8 mouse cellular contexts compared by ENCODE assay signal in the genomic region with DNA sequence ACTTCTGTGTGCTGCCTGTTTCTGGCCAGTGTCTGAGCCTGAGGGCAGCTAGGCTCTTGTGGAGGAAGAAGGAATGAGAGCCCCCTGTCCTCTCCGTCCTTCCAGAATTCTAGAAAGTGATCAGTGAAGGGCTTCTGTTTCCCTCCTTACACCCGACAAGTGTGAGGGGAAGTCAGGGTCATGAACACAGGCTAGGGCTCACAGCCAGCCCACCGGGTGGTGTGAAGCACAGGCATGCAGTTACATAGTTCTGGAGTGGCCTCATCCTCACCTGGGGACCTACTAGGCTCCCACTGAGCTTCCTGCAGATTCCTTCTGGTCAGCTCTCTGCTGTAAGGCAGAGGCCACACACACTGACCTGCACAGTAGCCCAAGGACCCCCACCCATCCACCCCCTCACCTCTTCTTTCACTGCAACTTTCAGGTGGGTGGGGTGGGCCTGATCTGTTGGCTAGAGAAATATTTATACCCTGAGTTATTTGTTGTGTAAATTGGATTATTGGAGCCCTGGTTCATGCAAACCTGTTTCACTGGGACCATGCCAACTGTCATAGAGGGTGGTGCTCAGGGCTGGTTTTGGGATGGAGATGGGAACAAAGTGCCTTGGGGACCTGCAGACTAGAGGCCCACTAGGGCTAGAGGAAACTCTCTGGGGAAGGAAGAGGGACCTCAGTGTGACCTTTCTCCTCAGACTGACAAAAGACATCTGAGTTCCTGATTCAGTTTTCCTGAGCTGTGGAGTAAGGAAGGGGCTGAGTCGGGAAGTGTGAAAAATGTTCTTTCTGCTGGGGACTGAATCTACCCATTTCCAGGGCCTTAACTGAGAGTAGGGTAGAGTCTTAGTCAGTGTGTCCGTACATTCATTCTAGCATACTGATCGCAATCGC. TPM values are rescaled to one million over a fixed set of nuclear protein-coding genes. Genes with fewer than 3 reads are reported as not detected.
DNase-seq lines count a peak whose midpoint lies in the region; ATAC-seq and TF ChIP-seq lines count a peak whose summit lies in the region.

No protein-coding gene starts in this region.

- H3K4me3 ChIP-seq in liver, embryonic 12.5 days = no peak overlapping the region
- H3K4me3 ChIP-seq in hindbrain, embryonic 13.5 days = no peak overlapping the region
- H3K4me3 ChIP-seq in midbrain, postnatal 0 days (ENCODE audit: low read depth, low read length) = no peak overlapping the region

- intact Hi-C loops in left cerebral cortex, postnatal 4 days (cut with DNase I) = no loop called here

- H3K4me2 ChIP-seq in liver, embryonic 12.5 days = no peak overlapping the region
- H3K4me2 ChIP-seq in hindbrain, embryonic 13.5 days = no peak overlapping the region
- H3K4me2 ChIP-seq in midbrain, postnatal 0 days (ENCODE audit: low read depth, low read length, poor library complexity, severe bottlenecking) = no peak overlapping the region

- H3K9me3 ChIP-seq in liver, embryonic 12.5 days (replicated peaks) = no peaks in the 10 kb centered on the region
- no peaks in the 10 kb centered on the region for H3K9me3 ChIP-seq in hindbrain, embryonic 13.5 days
- H3K9me3 ChIP-seq in midbrain, postnatal 0 days (ENCODE audit: low read length) = no peaks in the 10 kb centered on the region

- DNase-seq in cerebellum, adult 9-10 months = peak; percentile 64
- no peak for DNase-seq in liver
- no peak for DNase-seq in midbrain, postnatal 0 days (ENCODE audit: low spot score)
- DNase-seq in urinary bladder, postnatal 10 days (ENCODE audit: low spot score) = no peak
- DNase-seq in left cerebral cortex, postnatal 4 days = no peak

- no peak overlapping the region for H3K9ac ChIP-seq in liver, embryonic 12.5 days
- H3K9ac ChIP-seq in hindbrain, embryonic 13.5 days = no peak overlapping the region
- no peak overlapping the region for H3K9ac ChIP-seq in midbrain, postnatal 0 days (replicated peaks; ENCODE audit: low read length, poor library complexity, severe bottlenecking)

- 63% methylated on average over 7 of the region's 7 CpGs for WGBS in liver, embryonic 12.5 days (ENCODE audit: insufficient replicate concordance)
- WGBS in hindbrain, embryonic 13.5 days = 75% methylated on average over 7 of the region's 7 CpGs
- 74% methylated on average over 7 of the region's 7 CpGs for WGBS in midbrain, postnatal 0 days

- H3K36me3 ChIP-seq in liver, embryonic 12.5 days = peaks cover 42% of the 10 kb centered on the region
- H3K36me3 ChIP-seq in hindbrain, embryonic 13.5 days = peaks cover 30% of the 10 kb centered on the region
- H3K36me3 ChIP-seq in midbrain, postnatal 0 days (ENCODE audit: insufficient read depth, low read length) = peaks cover 15% of the 10 kb centered on the region

- ATAC-seq in cerebellum, adult (ENCODE audit: insufficient number of reproducible peaks, low FRiP score, low TSS enrichment) = no peak
- ATAC-seq in liver, embryonic 12.5 days = no peak
- ATAC-seq in hindbrain, embryonic 13.5 days (ENCODE audit: low FRiP score) = no peak
- ATAC-seq in midbrain, postnatal 0 days (ENCODE audit: low FRiP score) = no peak

- H3K4me1 ChIP-seq in liver, embryonic 12.5 days = peaks cover 98% of the 10 kb centered on the region
- H3K4me1 ChIP-seq in hindbrain, embryonic 13.5 days (replicated peaks) = peaks cover 98% of the 10 kb centered on the region
- peaks cover 50% of the 10 kb centered on the region for H3K4me1 ChIP-seq in midbrain, postnatal 0 days (ENCODE audit: insufficient read depth, low read length)

- TF ChIP-seq CTCF in midbrain, postnatal 0 days (IDR thresholded peaks at IDR 0.05) = no peak

- no peaks in the 10 kb centered on the region for H3K27me3 ChIP-seq in liver, embryonic 12.5 days (replicated peaks)
- H3K27me3 ChIP-seq in hindbrain, embryonic 13.5 days = no peaks in the 10 kb centered on the region
- no peaks in the 10 kb centered on the region for H3K27me3 ChIP-seq in midbrain, postnatal 0 days (ENCODE audit: insufficient read depth, low read length)

- H3K27ac ChIP-seq in liver, embryonic 12.5 days = peak overlapping the region; percentile 8; the same call in 1 of the 2 replicates
- peak overlapping the region; percentile 41 for H3K27ac ChIP-seq in hindbrain, embryonic 13.5 days
- H3K27ac ChIP-seq in midbrain, postnatal 0 days (ENCODE audit: low read depth, low read length) = peak overlapping the region; percentile 26; the same call in 1 of the 2 replicates

RNA-seq across cellular contexts. Expression of gene Lasp1, which starts 10.7 kb away (rescaled TPM):
- polyA plus RNA-seq in liver, embryonic 12.5 days (2016; fragmentation: Nextera tagmentation; extraction: Ambion mirVana) = 36.9 and 37.6 TPM in 2 replicates
- polyA plus RNA-seq in hindbrain, embryonic 13.5 days (2015; fragmentation: Nextera tagmentation; extraction: Ambion mirVana) = 131 and 137 TPM in 2 replicates
- 206 and 216 TPM in 2 replicates for total RNA-seq in midbrain, postnatal 0 days (2014; rRNA removed)
- polyA plus RNA-seq in midbrain, postnatal 0 days (2015; fragmentation: Nextera tagmentation; extraction: Ambion mirVana) = 174 and 179 TPM in 2 replicates
- total RNA-seq in left cerebral cortex, postnatal 4 days (2021) = 100 to 1,000 TPM; 190 to 199 TPM

RNA-seq across cellular contexts. Expression of gene Rpl23, which starts 27.2 kb away (rescaled TPM):
- 462 and 473 TPM in 2 replicates for polyA plus RNA-seq in liver, embryonic 12.5 days (2016; fragmentation: Nextera tagmentation; extraction: Ambion mirVana)
- 369 and 380 TPM in 2 replicates for polyA plus RNA-seq in hindbrain, embryonic 13.5 days (2015; fragmentation: Nextera tagmentation; extraction: Ambion mirVana)
- total RNA-seq in midbrain, postnatal 0 days (2014; rRNA removed) = 177 and 224 TPM in 2 replicates
- 308 and 329 TPM in 2 replicates for polyA plus RNA-seq in midbrain, postnatal 0 days (2015; fragmentation: Nextera tagmentation; extraction: Ambion mirVana)
- total RNA-seq in left cerebral cortex, postnatal 4 days (2021) = 100 to 1,000 TPM; 614 to 660 TPM

RNA-seq across cellular contexts. Expression of gene B230217C12Rik, which starts 31.1 kb away (rescaled TPM):
- polyA plus RNA-seq in liver, embryonic 12.5 days (2016; fragmentation: Nextera tagmentation; extraction: Ambion mirVana) = 1.1 and 1.3 TPM in 2 replicates
- polyA plus RNA-seq in hindbrain, embryonic 13.5 days (2015; fragmentation: Nextera tagmentation; extraction: Ambion mirVana) = 28.9 and 29.2 TPM in 2 replicates
- 37.7 and 43.6 TPM in 2 replicates for total RNA-seq in midbrain, postnatal 0 days (2014; rRNA removed)
- 38.2 and 41.8 TPM in 2 replicates for polyA plus RNA-seq in midbrain, postnatal 0 days (2015; fragmentation: Nextera tagmentation; extraction: Ambion mirVana)
- total RNA-seq in left cerebral cortex, postnatal 4 days (2021) = 10 to 100 TPM; 27.1 to 29.0 TPM

RNA-seq across cellular contexts. Expression of gene 1700001P01Rik, which starts 33.8 kb away (rescaled TPM):
- polyA plus RNA-seq in liver, embryonic 12.5 days (2016; fragmentation: Nextera tagmentation; extraction: Ambion mirVana) = not detected in 2 replicates
- polyA plus RNA-seq in hindbrain, embryonic 13.5 days (2015; fragmentation: Nextera tagmentation; extraction: Ambion mirVana) = 0.68 and 0.79 TPM in 2 replicates
- total RNA-seq in midbrain, postnatal 0 days (2014; rRNA removed) = not detected in 2 replicates
- polyA plus RNA-seq in midbrain, postnatal 0 days (2015; fragmentation: Nextera tagmentation; extraction: Ambion mirVana) = 0.29 TPM in 1 of 2 replicates, not detected in the other
- total RNA-seq in left cerebral cortex, postnatal 4 days (2021) = 1 to 10 TPM in 1 of 2 experiments, not detected in 1; 2.0 TPM

RNA-seq across cellular contexts. Expression of gene Cwc25, which starts 43.1 kb away (rescaled TPM):
- polyA plus RNA-seq in liver, embryonic 12.5 days (2016; fragmentation: Nextera tagmentation; extraction: Ambion mirVana) = 10.7 and 10.9 TPM in 2 replicates
- 17.6 and 18.3 TPM in 2 replicates for polyA plus RNA-seq in hindbrain, embryonic 13.5 days (2015; fragmentation: Nextera tagmentation; extraction: Ambion mirVana)
- 11.8 and 16.0 TPM in 2 replicates for total RNA-seq in midbrain, postnatal 0 days (2014; rRNA removed)
- polyA plus RNA-seq in midbrain, postnatal 0 days (2015; fragmentation: Nextera tagmentation; extraction: Ambion mirVana) = 12.0 TPM in 2 replicates
- 10 to 100 TPM; 17.6 to 20.4 TPM for total RNA-seq in left cerebral cortex, postnatal 4 days (2021)

Comparison
In these comparisons a context has a peak if more than half of its experiments do, and no peak if none do; other contexts are left out.
1. RNA of gene B230217C12Rik, which starts 31.1 kb away (polyA plus RNA-seq): 38.2 to 41.8 TPM in midbrain, postnatal 0 days and 28.9 to 29.2 TPM in hindbrain, embryonic 13.5 days; 1.1 to 1.3 TPM in liver, embryonic 12.5 days; every median in the first group is over 10 times any median in the second.
2. Peak in every context shown above with its lines, with median percentiles within 50 percentile points of each other: H3K27ac ChIP-seq.